Mouse (Mus musculus) left cerebral cortex, adult 18-20 months (tissue): Measurements from ENCODE around the gene Snap91. TPM values are rescaled to one million over a fixed set of nuclear protein-coding genes. Genes with fewer than 3 reads are reported as not detected.

ENCODE experiments used
- total RNA-seq, 2 experiments: library from RNA; stranded (reverse); gene quantifications; 2 replicates each; pipeline ENCODE4 v1.2.3; 2021

Snap91 gene
- total RNA-seq, 2 experiments from 2014 or later: 387 to 388 TPM

Other genes starting within 250 kb of the Snap91 start
- gene Me1, start 184.7 kb downstream of the Snap91 start, total RNA-seq: 10 to 100 TPM; 49.3 to 52.9 TPM
- 1 to 10 TPM; 1.1 to 2.4 TPM for gene Prss35, start 137.0 kb downstream of the Snap91 start, total RNA-seq
- 1 to 10 TPM; 7.2 to 9.5 TPM for gene Ripply2, start 134.9 kb upstream of the Snap91 start, total RNA-seq
- 10 to 100 TPM; 36.1 to 37.9 TPM for gene Cyb5r4, start 141.4 kb upstream of the Snap91 start, total RNA-seq